ENCODE assay signal across 10 mouse cellular contexts in the genomic region with DNA sequence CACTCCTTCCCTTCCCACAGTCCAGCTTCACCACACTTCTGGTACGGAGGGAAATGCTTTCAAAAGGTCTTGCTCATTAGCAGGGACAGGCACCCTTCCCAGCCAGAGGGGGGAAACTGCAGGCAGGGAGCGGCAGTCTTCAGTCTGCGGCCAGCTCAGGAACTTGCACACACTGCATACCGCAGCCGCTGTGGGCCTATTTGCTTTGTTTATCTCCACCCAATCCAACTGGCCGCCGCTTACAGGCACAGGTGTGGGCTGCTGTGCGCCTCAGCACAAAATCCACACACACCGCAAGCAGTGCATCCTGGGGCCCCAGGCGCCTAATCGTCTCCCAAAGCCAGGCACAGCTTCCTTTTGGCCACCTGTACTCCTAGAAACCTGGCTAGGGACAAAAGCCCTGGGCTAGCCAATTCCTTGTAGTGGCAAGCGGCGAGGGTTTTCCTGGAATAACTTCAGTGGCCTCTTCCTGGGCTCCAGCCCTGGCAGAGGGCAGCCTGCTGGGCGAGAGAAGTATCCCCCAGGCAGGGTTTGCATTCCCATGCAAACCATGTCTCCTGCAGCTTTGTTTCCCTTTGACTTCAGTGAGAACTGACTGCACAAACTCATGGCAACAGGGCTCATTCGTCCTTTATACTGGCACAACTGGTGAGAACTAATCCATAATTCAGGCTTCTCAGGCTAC. TPM values are rescaled to one million over a fixed set of nuclear protein-coding genes. Genes with fewer than 3 reads are reported as not detected.
DNase-seq lines count a peak whose midpoint lies in the region; ATAC-seq lines count a peak whose summit lies in the region.
"Had no signal": no experiment of that assay in that cellular context is flagged by ENCODE, and none has a peak within 500 bp of the region (broad histone marks: within the 10 kb centered on the region; RNA-seq: fewer than 3 reads in every experiment).

No protein-coding gene starts in this region.

- peaks cover 17% of the 10 kb centered on the region for H3K4me1 ChIP-seq in heart, embryonic 12.5 days (replicated peaks)
- no peaks in the 10 kb centered on the region for H3K4me1 ChIP-seq in hindbrain, embryonic 11.5 days (replicated peaks; ENCODE audit: control insufficient read depth, insufficient read depth, low read length)
- peaks cover 9% of the 10 kb centered on the region; the same call in 1 of the 2 replicates for H3K4me1 ChIP-seq in neural tube, embryonic 15.5 days

- no peaks in the 10 kb centered on the region for H3K9me3 ChIP-seq in heart, embryonic 12.5 days (replicated peaks)
- no peaks in the 10 kb centered on the region for H3K9me3 ChIP-seq in hindbrain, embryonic 11.5 days (ENCODE audit: control insufficient read depth, low read length)
- no peaks in the 10 kb centered on the region for H3K9me3 ChIP-seq in neural tube, embryonic 15.5 days (replicated peaks)
- H3K9me3 ChIP-seq: kidney, embryonic 15.5 days had no signal

- 16% methylated on average over 15 of the region's 15 CpGs for WGBS in heart, embryonic 12.5 days
- 16% methylated on average over 15 of the region's 15 CpGs for WGBS in hindbrain, embryonic 11.5 days
- WGBS in neural tube, embryonic 15.5 days: 18% methylated on average over 15 of the region's 15 CpGs

- DNase-seq in heart, adult 8-10 months (ENCODE audit: low spot score): no peak
- peak; percentile 24 for DNase-seq in hindbrain, embryonic 11.5 days (ENCODE audit: low spot score)
- peak; percentile 63 to 79 for DNase-seq in lung, adult 18-20 months
- no peak for DNase-seq in right cerebral cortex, adult 18-20 months
- DNase-seq in spleen, postnatal 10 days (ENCODE audit: low spot score in 2 of 2): no peak
- DNase-seq in c-Kit-positive CD71-positive TER-119-positive erythroid progenitor cells, embryonic 14.5 days (ENCODE audit: low spot score): no peak
- DNase-seq: cerebellum, adult 8-10 months had no signal

- no peak overlapping the region for H3K27ac ChIP-seq in heart, embryonic 12.5 days (ENCODE audit: poor library complexity, severe bottlenecking)
- no peak overlapping the region for H3K27ac ChIP-seq in hindbrain, embryonic 11.5 days (ENCODE audit: low read depth, low read length)
- H3K27ac ChIP-seq in neural tube, embryonic 15.5 days (replicated peaks): 0 out of 2 replicates have a peak overlapping the region, but pooled peaks have one; percentile 37
- H3K27ac ChIP-seq: kidney, embryonic 15.5 days had no signal

- H3K36me3 ChIP-seq in heart, embryonic 12.5 days: no peaks in the 10 kb centered on the region
- no peaks in the 10 kb centered on the region for H3K36me3 ChIP-seq in hindbrain, embryonic 11.5 days (ENCODE audit: control insufficient read depth, insufficient read depth, low read length)
- no peaks in the 10 kb centered on the region for H3K36me3 ChIP-seq in neural tube, embryonic 15.5 days
- H3K36me3 ChIP-seq: kidney, embryonic 15.5 days had no signal

- no peak for ATAC-seq in heart, embryonic 12.5 days (ENCODE audit: insufficient number of reproducible peaks, low FRiP score)
- peak; percentile 15; the same call in 1 of the 2 replicates for ATAC-seq in hindbrain, embryonic 11.5 days (ENCODE audit: low FRiP score)
- ATAC-seq in neural tube, embryonic 15.5 days (ENCODE audit: low FRiP score): peak; percentile 71

- H3K4me2 ChIP-seq in heart, embryonic 12.5 days: peak overlapping the region; percentile 40
- H3K4me2 ChIP-seq in hindbrain, embryonic 11.5 days (replicated peaks; ENCODE audit: low read depth, low read length): no peak overlapping the region
- peak overlapping the region; percentile 41 for H3K4me2 ChIP-seq in neural tube, embryonic 15.5 days
- H3K4me2 ChIP-seq: kidney, embryonic 15.5 days had no signal

- no peak overlapping the region for H3K4me3 ChIP-seq in heart, embryonic 12.5 days
- no peak overlapping the region for H3K4me3 ChIP-seq in hindbrain, embryonic 11.5 days (ENCODE audit: low read depth, low read length)
- no peak overlapping the region; the same call in 1 of the 2 replicates for H3K4me3 ChIP-seq in neural tube, embryonic 15.5 days (replicated peaks)
- H3K4me3 ChIP-seq: kidney, embryonic 15.5 days had no signal

- no peaks in the 10 kb centered on the region; the same call in 1 of the 2 replicates for H3K27me3 ChIP-seq in heart, embryonic 12.5 days (replicated peaks)
- H3K27me3 ChIP-seq in hindbrain, embryonic 11.5 days (ENCODE audit: control insufficient read depth, insufficient read depth, low read length): 0 out of 2 replicates have a peak, but pooled peaks cover 2% of the 10 kb centered on the region
- H3K27me3 ChIP-seq in neural tube, embryonic 15.5 days (replicated peaks): no peaks in the 10 kb centered on the region

- 0 out of 2 replicates have a peak overlapping the region, but pooled peaks have one; percentile 6 for H3K9ac ChIP-seq in heart, embryonic 12.5 days
- H3K9ac ChIP-seq in hindbrain, embryonic 11.5 days (ENCODE audit: low read depth, low read length): 0 out of 2 replicates have a peak overlapping the region, but pooled peaks have one; percentile 34
- H3K9ac ChIP-seq in neural tube, embryonic 15.5 days (replicated peaks): no peak overlapping the region
- H3K9ac ChIP-seq: kidney, embryonic 15.5 days had no signal

RNA-seq across cellular contexts. Expression of gene Atp7b, which starts 20.5 kb away (rescaled TPM):
- polyA plus RNA-seq in heart, embryonic 12.5 days (2016; fragmentation: Nextera tagmentation; extraction: Ambion mirVana): 2.4 and 2.9 TPM in 2 replicates
- under 1 TPM; 0.09 to 0.13 (median 0.12) TPM for total RNA-seq in heart, adult 8-10 months (2022)
- polyA plus RNA-seq in hindbrain, embryonic 11.5 days (2014; fragmentation: Nextera tagmentation; extraction: Ambion mirVana): 1.3 and 1.9 TPM in 2 replicates
- 1.1 and 2.1 TPM in 2 replicates for polyA plus RNA-seq in neural tube, embryonic 15.5 days (2015; fragmentation: Nextera tagmentation; extraction: Ambion mirVana)

RNA-seq across cellular contexts. Expression of gene Alg11, which starts 20.9 kb away (rescaled TPM):
- 27.9 and 29.1 TPM in 2 replicates for polyA plus RNA-seq in heart, embryonic 12.5 days (2016; fragmentation: Nextera tagmentation; extraction: Ambion mirVana)
- 1 to 10 TPM; 7.3 to 8.8 (median 8.5) TPM for total RNA-seq in heart, adult 8-10 months (2022)
- polyA plus RNA-seq in hindbrain, embryonic 11.5 days (2014; fragmentation: Nextera tagmentation; extraction: Ambion mirVana): 32.3 and 34.1 TPM in 2 replicates
- 37.7 and 40.4 TPM in 2 replicates for polyA plus RNA-seq in neural tube, embryonic 15.5 days (2015; fragmentation: Nextera tagmentation; extraction: Ambion mirVana)

Comparison
In these comparisons a context has a peak if more than half of its experiments do, and no peak if none do; other contexts are left out.
1. DNase-seq: peak in hindbrain, embryonic 11.5 days (single experiment) and lung, adult 18-20 months (2 of 2); none in heart, adult 8-10 months (single experiment), right cerebral cortex, adult 18-20 months (single experiment), spleen, postnatal 10 days (0 of 2) and c-Kit-positive CD71-positive TER-119-positive erythroid progenitor cells, embryonic 14.5 days (single experiment).